Mouse (Mus musculus): ENCODE measurements at regions not wholly inside any gene's neighbourhood (a gene's known extent, or its start where the extent isn't known, plus 50 kb on each side); places are given as distances from the start of the nearest gene placed in this dataset.

GRCm38 (mm10) chr4:12376797-12377570 is 205.2 kb upstream of the Fam92a start:
- no peak for DNase-seq

- no peak for DNase-seq
Measured at GRCm38 (mm10) chr4:12369551-12369950, 197.7 kb upstream of the Fam92a start.

DNA sequence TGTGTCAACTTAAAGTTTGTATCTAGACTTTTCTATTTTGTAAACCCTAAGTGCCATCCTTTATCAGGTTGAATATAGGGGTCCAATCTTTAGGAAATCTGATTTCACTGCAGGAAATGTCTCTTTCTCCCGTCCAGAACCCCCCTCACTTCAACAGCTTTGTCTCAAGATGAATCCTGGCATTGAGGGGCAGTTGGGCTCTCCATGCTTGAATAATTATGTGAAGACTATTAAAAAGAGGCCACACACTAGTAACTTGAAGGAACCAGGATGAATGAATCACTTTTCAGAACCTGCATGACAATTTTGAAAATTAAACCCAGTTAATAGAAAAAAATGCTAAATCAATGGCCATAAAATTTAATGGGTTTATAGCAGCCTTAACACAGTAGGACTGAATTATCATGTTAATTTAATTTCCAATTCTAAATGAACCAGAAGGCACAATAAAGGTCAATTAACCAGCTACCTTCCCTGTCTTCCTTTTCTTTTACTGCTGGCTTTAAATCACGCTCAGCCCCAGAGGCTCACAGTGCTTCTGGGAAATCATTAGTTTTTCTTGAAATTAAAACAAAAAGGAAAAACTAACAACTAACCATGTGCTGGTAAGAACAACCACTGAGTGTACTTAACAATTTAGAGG is 185.3 kb upstream of the Fam92a start:
- DNase-seq, result no peak

- no peak for DNase-seq
Measured at GRCm38 (mm10) chr4:12353337-12353856, 181.6 kb upstream of the Fam92a start.

DNA sequence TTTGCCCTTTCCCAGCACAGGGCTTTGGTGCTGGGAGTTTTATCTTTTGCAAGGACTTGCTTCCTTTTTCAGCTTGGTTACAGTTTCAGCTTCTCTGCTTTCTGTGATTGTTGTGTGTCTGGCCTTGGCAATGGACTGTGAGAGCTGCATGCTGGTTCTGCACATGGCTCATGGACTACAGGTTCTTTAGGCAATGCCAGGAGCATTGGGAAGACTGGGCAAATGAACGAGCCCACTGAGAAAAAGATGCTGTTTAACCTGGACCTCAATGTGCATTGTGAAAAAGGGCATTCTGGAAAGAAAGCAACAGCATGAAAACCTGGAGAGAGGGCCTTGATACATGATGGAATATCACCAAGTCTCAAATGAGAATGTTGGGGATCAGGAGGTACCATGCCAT is 167.4 kb upstream of the Fam92a start:
- no peak for DNase-seq

- no peak for DNase-seq
Measured at GRCm38 (mm10) chr4:12334832-12335587, 163.2 kb upstream of the Fam92a start.

DNA sequence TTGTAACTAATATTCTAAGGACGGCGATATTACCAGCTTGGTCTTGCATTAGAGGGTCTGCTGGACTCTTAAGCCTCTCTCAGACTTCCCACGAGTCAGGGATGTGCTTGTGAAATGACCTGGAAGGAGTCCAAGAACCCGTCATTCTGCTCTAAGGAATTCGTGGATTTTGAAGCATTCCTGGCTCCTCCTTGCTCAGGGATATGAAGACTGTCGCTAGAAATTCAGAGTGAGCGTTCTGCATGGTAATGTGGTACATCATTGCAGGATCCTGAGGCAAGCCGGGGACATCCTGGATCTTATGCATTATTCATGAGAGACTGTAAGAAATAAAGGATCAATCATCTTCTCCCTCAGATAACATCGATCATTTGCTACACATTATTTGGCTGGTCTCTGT is 162.6 kb upstream of the Fam92a start:
- no peak for DNase-seq

DNA sequence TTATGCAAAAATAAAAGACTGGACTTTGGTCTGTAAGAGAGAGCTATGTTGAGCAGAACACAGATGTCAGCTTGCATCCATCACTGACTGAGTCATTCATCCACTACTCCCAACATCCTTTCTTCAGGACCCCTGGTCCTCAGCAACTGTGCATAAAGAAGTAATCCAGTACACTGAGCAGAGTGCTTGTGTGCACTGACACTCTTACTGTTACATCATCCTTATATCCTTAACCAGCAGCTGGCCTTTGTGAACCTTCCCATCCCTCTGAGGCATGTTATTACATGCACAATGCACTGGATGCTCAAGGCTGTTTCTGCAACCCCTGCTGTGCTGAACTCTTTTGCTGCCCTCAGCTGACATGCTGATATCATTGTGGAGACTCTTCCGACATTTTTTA is 144.2 kb upstream of the Fam92a start:
- no peak for DNase-seq

GRCm38 (mm10) chr4:12308332-12308731 is 136.5 kb upstream of the Fam92a start:
- no peak for DNase-seq

DNA sequence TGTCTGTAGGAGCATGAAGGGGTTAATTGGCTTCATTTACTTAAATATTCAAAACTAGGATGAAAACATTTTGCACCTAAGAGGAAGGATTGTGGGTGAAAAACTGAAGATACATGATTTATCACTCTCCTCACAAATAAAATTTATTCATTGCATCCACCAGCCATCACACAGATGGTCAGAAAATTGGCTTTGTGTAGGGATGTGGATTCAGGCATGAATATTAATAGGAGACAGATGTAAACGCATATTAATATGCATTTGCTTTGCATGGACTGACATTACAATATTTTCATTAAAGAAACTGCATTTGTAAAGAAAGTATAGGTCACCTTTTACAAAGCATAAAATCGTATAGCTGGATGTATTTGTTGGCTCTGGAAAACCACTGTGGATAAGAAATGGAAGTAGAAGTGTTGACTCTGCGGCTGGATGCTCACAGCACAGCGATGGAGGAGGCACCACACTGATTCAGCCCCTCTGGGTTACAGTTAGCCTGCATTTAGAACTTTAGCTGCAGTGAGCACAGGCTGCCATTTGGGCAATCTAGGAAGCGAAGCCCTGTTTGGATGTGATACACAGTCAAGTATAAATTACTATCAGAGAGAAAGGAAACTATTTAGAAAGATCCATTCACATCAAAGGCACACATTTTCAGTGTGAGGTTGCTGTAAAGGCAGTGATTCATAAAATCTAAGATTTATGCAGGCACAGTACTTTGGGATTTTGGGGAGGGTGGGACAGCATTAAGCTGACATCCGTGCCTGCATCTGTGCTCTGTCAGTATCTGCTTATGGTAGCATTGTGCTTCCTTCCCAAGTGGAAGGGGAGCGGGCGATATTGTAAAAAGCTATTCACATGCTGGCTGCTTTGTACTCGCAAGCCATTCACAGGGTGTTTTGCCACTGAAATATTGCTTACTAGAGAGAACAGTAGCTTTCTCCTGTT is 135.1 kb upstream of the Fam92a start:
- no peak for DNase-seq

DNA sequence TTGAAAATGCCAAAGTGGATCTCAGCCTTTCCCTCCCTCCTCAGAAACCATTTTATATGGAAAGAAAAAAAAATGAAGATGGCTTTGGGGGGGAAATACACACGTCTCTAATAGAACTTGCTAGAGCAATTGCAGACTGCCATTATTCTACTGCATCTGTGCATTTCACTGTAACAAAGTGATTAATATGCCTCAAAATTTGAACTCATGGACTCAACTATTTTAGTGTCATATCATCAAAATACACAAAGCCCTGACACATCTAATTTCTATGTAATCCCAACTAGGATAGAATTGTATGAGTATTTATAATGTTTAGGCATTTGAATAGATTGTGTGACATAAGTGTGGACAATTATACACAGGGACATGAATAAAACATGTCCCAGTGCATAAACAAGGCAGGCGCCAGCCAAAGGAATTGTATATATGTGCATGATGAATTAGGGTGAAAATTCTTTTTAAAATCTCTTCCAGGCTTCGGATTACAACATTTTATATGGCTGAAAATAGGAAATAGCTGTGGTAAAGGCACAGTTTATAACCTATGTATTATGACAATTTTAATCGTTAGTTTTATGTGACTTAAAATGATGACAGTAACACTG is 115.4 kb upstream of the Fam92a start:
- no peak for DNase-seq

- no peak for DNase-seq
Measured at GRCm38 (mm10) chr4:12286391-12286790, 114.6 kb upstream of the Fam92a start.

DNA sequence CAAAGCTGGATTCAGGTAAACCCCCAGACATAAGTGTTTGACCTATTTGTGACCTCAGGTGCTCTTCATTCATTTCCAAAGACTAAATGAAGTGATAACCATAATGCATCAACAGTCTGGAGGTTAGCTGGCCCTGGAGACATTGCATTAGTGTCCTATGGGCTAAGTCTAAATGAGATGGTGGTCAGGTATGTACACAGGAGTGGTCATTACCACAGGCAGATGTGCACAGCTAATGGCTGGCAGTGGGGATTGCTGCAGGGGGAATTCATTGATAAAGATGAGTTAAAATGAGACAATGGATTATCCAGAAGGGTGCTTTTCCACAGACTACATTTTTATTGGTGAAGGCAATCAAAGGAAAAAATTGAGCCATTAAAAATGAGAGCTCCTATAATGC is 114.2 kb upstream of the Fam92a start:
- DNase-seq, result no peak

- DNase-seq, result no peak
Measured at GRCm38 (mm10) chr4:12277949-12278348, 106.1 kb upstream of the Fam92a start.

DNA sequence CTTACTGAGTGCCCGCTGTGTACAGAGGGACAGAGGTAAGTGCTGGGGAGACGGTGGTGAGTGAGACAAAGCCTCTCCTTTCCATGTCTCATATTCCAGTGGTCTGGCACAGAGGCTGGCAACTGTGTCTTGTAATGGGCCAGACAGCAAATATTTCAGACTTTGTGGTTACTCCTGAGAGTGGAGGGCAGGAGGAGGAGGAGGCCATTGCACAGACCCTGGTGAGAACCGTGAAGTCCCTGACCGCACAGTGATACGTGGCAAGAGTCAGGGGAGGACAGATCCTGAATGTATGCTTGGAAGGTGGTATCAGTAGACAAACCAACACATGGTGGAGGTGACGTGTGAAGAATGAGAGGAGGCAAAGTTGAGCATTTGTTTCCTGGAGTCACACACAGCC is 101.6 kb upstream of the Fam92a start:
- DNase-seq, result no peak

DNA sequence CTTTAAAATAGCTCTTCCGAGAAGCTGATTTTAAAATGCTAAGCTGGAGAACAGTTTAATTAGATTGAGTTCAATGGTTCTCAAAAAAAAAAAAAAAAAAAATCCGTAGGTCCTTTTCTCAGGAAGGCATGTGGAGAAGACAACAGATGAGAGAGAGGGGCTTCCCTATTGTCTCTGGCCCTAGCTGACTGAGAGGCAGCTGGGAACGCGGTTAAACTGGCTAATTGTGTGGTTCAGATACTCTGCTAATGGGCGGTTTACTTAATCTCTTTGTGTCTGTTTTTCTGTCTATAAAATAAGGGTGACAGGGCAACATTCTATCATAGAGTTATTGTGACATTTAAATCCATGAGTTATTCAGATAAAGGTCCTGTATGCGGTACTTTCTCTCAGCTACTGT is 101.1 kb upstream of the Fam92a start:
- no peak for DNase-seq

GRCm38 (mm10) chr4:12272378-12272777 is 100.6 kb upstream of the Fam92a start:
- DNase-seq, result no peak

GRCm38 (mm10) chr4:12263746-12264145 is 91.9 kb upstream of the Fam92a start:
- DNase-seq, result no peak

DNA sequence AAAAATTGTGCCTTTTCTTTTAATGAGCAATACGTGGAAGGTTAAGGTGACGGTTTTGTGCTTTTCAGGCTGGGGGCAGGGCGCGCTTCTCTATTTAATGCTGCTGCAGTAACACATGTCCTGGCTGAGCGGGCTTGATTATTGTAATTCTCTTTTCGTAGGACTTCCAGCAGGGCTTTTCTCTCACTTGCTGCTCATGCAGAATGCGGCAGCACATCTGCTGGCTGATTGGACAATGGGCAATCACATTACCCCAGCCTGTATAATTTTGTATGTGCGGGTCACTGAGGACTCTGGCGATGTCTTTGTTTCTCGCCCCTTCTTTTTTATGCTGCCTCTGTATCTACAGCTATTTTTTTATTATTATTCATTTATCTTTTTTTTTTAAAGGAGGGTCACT is 91.4 kb upstream of the Fam92a start:
- no peak for DNase-seq

GRCm38 (mm10) chr4:12247994-12248393 is 76.2 kb upstream of the Fam92a start:
- DNase-seq, result no peak

DNA sequence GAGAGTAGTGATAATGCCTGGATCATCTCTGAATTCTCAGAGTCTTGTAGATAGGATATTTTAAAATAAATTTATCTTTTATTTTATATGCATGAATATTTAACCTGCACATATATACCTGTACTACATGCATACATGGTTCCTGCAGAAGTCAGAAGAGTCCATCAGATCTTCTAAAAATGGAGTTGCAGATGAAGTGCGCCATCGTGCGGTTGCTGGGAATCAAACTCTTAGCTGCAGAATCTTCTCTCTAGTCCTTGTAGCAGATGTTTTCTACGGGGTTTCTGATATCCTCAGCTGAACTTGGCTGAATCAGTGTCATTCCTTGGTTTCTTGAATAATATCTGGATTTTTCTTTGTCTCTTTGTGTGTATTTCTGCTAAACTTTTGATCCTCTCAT is 74.8 kb upstream of the Fam92a start:
- no peak for DNase-seq

- DNase-seq, result peak; percentile 66 to 78
Measured at GRCm38 (mm10) chr4:12240941-12241571, 69.2 kb upstream of the Fam92a start.
